Mouse (Mus musculus): ENCODE measurements at regions not wholly inside any gene's neighbourhood (a gene's known extent, or its start where the extent isn't known, plus 50 kb on each side); places are given as distances from the start of the nearest gene placed in this dataset.

DNA sequence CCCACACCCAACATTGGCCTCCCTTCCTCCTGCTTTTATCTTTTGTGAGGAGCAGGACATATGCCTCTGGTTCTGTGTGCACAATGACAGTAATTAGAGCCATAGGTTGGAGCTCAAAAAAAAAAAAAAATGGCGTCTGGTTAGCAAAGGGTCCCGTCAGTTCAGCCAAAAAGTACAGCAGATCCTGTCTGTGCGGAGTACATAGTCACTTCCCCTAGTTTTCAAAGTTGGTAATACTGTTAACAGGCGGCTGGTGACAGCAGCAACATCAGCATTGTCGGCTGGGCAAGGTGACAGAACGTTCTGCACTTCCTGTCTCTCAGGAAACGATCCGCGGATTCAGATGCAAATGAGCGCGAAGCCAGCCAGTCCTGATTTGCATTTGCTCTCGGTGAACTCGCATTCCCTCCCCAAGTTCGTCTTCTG lies 642.4 kb upstream of the Gm19410 start:
- in situ Hi-C loops (cut with MboI, MseI) = no loop called here

DNA sequence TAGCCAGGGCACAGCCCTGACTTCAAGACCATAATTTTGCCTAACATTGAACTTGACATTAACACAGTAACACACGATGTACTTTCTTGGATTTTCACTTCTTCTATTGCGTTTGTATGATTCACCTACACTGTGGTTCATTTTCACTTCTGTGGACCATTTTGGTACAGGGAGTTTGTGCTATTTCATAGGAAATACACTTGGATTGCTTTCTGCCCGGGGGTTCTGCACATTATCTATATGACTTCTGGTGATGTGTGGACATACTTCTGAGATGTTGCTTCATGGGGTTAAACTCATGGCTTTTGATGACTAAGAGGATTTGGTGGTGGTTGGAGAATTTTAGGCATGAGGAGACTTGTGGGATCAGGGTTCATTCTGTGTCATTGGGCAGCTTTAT lies 640.4 kb upstream of the Gm19410 start:
- in situ Hi-C loops (cut with MboI, MseI) = no loop called here

DNA sequence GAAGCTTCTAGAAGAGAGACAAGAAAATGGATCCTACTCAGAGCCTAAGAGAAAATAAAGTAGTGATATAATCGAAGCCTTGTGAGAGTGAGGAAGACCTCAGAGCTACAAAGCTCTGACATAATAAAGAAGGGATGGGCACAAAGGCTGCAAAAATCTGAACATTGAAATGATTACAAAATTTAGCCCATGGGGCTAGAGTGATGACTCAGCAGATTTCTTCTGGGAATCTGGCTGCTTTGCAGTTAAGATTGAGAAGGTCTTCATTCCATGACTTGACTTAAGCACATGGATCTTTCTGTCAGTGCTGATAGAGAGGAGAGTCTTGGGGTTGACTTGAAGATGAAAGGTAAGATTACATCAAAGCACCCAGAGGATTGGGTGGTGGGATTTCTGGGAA lies 633.3 kb upstream of the Gm19410 start:
- in situ Hi-C loops (cut with MboI, MseI) = no loop called here

DNA sequence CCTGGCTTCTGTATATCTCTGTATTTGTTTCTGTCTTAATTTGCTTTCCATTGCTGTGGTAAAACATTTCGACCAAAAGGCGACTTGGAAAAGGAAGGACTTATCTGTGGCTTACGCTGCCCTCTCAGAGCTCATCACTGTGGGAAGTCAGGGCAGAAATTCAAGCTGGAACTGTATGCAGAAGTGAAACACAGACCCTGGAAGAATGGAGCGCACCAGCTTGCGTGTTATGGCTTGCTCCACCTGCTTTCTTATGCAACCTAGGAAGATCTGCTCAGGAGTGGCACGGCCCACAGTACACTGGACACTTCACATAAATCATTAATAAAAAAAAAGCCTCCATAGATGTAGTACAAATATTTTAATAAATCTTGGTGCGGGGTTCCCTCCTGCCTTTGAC lies 630.0 kb upstream of the Gm19410 start:
- in situ Hi-C loops (cut with MboI, MseI) = no loop called here

DNA sequence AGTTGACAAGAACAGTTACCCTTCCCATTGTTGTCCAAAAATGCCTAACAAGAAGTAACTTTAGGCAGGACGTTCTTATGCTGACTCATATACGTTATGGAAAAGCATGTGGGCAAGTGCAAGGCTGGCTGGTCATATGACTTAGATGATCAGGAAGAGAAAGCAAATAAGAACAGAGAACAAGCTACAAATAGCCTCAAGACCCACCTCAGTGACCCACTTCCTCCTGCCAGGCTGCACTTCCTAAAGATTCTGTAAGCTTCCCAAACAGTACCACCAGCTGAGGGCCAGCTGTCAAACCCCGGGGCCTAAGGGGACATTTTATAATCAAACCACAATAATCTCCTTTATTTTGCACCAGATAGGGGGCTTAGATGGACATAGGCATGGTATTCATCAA lies 628.9 kb upstream of the Gm19410 start:
- in situ Hi-C loops (cut with MboI, MseI) = no loop called here

DNA sequence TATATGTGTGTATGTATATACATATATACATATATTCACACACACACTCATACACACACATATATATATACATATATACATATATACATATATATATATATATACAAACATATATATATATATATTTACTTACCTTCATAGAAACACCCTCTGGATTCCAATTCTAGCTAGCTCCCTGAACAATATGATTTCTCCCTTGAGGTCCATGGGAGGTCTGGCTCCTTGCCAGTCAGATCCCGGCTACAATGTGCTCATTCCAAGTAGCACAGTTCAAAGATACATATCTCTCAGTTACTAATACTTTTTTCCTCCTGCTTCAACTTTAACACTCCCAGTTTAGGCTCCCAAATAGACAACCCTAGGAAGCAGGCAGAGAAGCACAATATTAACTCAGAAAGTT lies 624.8 kb upstream of the Gm19410 start:
- in situ Hi-C loops (cut with MboI, MseI) = no loop called here

DNA sequence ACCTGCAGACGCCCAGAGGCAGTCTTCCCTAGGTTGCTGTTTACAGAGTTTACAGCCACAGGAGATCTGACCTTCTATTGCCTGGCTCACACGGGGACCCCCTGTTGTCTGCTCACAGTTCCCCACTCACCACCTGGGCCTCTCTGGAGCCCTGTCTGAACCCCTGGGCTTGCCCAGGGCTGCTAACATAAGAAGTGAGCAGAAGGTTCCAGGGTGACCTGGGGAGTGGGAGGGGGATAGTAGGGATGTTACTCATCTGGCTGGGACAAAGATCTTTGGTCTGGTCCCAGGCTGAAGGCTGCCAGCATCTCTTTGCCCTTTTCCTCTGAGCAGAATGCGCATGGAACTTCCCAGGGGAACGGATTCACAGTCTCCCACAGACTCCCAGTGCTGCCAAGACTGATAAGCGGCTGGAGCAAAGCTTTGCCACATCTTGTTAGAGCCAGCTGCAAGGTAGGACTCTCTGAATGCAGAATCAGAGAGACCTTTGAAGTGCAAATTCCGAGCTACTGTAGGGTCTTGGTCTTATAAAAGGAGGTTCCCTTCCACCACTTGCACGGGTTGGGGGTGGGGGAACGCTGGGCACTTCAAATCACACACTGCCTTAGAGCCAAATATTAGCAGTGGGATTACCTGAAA lies 622.5 kb upstream of the Gm19410 start:
- in situ Hi-C loops (cut with MboI, MseI) = no loop called here

DNA sequence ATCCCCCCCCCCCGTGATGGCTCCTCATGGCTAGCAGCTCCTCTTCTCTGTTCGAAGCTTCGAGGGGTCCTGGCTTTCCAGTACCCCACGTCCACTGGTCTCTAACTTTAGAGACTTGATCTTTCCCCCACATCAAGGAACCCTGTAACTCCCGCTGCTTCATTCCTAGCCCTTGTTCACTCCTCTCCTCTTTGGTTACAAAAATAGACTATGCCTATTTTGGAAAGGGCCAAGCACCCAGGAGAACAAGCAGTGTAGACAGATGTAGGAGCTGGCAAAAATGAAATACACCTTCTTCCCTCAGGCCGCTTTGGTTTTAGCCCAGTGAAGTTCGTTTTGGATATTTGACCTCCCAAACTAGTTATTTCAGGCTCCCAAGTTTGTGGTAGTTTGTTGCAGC lies 621.9 kb upstream of the Gm19410 start:
- in situ Hi-C loops (cut with MboI, MseI) = no loop called here

DNA sequence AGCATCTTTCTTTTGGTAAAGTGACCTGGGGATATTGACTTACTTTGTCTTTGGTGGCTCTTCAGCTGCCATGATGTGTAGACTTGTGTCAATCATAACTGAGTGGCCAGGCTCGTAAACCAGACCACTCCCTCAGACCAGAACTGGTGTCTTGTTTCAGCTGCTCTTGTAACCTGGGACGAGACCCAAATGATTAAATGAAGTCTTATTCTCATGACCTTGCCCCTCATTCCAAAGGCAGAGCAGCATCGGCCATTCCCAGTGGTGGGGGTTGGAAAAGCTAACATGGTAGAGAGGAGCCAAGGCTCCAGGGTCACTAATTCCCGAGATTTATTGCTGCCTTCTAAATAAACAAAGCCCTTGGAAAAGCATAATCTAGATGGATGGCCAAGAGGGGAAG lies 621.2 kb upstream of the Gm19410 start:
- in situ Hi-C loops (cut with MboI, MseI) = no loop called here

DNA sequence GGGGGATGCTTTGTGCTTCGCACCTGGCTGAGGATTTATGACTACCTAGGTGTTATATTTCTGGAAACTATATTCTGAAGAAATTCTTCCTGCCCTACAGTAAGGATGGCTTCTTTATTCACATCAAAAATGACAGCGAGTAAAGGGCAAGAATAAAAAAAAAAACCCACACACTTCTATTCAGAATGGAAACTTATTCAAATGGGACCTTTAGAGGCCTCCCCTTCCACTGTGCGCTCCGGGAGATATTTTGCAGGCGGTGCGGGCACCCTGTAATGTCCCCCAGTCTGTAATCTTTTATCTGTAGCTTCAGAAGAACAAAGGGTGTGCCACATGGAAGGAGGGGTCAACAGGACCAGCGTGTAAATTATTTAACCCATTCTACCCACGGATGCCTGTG lies 618.1 kb upstream of the Gm19410 start:
- in situ Hi-C loops (cut with MboI, MseI) = no loop called here

DNA sequence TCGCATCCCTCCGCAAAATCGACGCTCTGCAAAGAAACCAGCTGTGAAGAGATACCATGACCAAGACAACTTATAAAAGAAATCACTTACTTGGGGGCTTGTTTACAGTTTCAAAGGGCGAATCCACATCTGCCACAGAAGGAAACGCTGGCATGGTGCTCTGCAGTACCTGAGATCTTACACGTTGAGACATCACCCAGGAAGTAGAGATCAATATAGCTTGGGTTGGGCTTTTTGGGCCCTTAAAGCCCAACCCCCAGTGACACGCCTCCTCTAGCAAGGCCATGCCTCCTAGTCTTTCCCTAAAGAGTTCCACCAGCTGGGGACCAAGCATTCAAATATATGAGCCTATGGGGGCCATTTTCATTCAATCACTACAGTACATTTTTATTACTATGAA lies 617.6 kb upstream of the Gm19410 start:
- in situ Hi-C loops (cut with MboI, MseI) = no loop called here

DNA sequence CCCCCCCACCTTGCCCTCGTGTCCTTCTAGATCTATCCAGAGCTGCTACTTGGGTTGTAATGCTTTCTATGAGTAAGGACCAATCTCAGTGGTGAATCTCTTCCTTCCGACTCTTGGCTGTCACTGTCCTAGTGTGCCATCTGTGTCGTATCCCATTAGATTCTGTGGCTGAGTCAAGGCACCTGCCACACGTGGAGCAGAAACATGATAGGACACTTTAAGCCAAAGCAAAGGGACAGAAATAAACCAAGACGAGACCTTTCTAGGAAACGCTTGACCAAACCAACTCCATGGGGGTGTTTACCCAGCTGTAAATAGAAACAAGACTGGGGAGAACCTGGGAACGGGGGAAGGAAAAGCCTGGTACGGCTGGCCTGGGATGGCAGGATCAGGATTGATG lies 613.0 kb upstream of the Gm19410 start:
- in situ Hi-C loops (cut with MboI, MseI) = loop anchor here (5.0 to 10.0 kb wide), 2 partner anchors 290 to 978 kb away; no protein-coding TSS in a partner anchor

DNA sequence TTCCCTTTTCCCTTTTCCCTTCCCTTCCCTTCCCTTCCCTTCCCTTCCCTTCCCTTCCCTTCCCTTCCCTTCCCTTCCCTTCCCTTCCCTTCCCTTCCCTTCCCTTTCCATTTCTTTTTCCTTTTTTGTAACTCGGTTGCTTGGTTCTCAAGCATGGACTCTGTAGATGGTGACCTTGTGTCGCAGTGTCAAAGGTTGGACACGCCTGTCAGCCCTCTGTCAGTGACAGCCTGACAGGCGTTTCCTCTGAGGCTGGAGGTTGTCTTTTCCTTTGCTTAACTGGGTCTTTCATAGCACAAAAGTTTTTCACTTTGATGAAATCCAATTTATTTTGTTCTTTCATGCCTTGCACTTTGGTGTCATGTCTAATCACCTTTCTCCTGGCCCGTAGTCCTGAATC lies 609.3 kb upstream of the Gm19410 start:
- in situ Hi-C loops (cut with MboI, MseI) = loop anchor here (5.0 to 10.0 kb wide), 4 partner anchors 84 to 981 kb away; no protein-coding TSS in a partner anchor

DNA sequence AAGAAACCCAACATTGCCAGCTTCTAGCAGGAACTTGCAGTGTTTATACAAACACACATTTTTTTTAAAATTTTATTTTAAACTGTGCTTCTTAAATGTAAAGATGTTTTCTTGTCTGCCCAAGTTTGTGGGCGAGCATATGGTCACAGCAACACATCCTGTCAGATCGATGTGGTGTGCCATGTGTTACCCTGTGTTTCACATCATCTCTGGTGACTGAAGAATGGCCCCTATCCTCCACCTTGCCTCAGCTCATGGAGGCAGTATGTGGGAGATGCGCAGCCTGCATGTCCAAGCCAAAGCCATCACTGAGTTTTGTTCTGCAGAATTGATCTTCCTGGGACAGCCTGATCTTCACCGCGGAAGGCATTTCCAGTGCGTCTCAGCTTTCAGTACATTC lies 607.9 kb upstream of the Gm19410 start:
- in situ Hi-C loops (cut with MboI, MseI) = loop anchor here (5.0 to 10.0 kb wide), 4 partner anchors 85 to 983 kb away; no protein-coding TSS in a partner anchor

DNA sequence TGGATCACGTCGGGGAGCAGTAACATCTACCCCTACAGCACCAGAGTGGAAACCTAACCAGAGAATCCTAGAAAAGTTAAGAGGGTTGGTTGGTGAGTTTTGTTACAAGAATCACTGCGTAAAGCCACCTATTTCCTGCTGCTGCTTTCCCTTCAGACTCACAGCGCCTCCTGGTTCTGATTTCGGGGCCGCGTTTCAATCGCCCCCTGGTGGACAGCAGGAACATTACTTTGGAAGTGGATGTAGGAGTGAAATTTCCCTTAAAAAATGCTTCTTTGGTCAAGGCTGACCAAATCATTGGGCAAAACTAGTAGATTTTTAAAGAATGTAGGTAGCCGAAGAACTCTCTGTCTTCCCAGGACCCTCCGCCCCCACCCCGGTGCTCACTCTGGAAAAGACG lies 606.3 kb upstream of the Gm19410 start:
- in situ Hi-C loops (cut with MboI, MseI) = loop anchor here (5.0 to 10.0 kb wide), 4 partner anchors 87 to 985 kb away; no protein-coding TSS in a partner anchor

DNA sequence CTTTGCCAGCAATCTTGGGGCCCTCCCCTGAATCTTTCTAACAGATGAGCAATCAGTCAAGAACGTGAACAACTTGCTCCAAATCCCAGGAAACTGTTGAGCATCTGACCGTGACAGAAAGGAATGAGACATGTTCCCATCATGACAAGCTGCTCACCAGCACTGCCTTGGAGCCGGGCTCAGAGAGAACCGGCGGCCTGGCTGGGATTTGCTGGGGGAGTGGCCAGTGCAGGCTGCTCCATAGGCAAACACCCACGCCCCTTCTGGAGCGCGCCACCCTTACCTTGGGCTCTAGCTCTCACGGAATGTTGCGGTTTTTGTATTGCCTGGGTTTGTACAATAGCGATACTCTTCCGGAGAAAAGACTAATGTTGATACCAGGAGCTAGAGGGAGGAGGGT lies 605.4 kb upstream of the Gm19410 start:
- in situ Hi-C loops (cut with MboI, MseI) = loop anchor here in 1 of 2 experiments (5.0 kb wide), 1 partner anchor 273 kb away; no protein-coding TSS in a partner anchor

DNA sequence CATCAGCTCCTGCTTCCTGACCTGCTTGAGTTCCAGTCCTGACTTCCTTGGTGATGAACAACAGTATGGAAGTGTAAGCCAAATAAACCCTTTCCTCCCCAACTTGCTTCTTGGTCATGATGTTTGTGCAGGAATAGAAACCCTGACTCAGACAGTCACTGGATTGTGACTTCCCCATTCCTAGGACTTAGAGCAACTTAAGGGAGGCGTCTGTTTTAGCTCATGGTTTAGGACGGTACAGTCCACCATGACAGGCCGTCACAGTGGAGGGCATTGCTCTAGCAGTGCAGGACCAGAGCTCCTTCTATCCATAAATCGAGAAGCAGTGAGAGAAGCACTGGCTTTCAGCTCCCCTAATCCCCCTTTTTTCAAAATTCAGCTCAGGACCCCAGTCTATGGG lies 603.4 kb upstream of the Gm19410 start:
- in situ Hi-C loops (cut with MboI, MseI) = loop anchor here in 1 of 2 experiments (5.0 kb wide), 1 partner anchor 275 kb away; no protein-coding TSS in a partner anchor

DNA sequence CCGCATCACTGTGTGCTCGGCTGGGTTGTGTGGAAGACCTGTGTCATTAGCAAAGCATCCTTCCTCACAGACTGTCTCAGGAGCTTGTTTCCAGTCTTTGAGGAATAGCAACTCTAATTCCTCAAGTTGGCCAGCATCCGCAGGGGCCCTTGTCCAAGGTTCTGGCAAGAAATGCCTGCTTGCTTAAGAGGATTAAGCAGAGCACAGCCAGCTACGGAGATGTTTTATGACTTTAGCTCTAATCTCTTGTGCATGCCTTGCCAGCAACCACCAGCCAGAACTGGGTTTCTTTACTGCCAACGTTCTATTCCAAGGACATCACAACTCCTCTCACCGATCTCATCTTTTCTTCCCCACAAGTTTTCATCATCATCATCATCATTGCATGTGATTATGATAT lies 599.0 kb upstream of the Gm19410 start:
- in situ Hi-C loops (cut with MboI, MseI) = no loop called here

DNA sequence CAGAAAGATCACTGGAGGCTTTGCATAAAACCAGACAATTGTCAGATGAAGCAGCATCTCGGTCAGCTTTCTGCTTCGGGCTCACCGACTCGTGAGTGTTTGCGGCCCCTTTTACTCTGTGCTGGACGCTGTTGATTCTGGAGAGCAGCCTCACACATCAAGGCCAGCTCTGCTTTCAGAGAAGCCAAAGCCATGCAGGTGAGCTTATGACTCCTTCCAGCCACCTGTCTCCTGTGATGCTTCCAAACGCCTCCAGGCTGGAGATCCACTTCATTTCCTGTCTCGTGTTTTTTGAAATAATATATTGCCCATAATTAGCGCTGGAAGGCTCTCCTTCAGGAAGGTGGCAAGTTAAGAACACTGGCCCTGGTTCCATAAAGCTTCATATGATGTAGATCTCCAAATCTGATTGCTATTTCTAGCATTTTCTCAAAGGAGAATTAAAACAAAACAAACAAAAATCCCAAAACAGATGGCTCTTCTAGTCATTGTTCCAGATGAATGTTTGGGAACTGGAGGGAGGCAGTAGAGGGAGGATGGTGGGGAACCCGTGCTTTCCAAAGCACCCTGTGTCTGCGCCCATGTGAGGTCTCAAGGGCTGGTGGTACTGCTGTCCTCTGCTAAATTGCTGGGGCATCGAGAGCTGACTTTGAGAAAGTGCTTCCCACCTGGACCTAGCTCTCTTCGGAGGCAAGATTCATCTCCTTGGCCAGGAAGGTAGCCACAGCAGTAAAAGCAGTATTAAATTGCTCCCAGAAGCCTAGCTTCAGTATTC lies 593.9 kb upstream of the Gm19410 start:
- in situ Hi-C loops (cut with MboI, MseI) = no loop called here

DNA sequence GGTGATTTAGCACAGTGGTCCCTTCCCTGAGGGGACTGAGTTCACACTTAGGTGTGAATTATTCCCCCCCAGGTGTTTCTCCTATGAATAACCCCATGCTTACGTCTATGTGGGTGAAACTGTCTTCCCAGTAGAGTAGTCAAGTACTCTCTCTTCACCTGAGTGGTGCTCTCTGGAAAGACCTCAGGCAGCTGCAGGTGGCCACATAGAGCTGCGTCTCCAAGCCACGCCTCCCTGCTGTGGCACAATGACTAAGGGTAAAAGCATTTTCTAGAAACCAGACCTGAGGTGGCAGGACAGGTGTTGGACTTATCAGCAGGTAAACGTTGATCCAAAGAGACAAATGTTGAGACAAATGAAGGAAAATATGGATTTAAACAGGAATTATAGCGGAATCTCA lies 588.3 kb upstream of the Gm19410 start:
- in situ Hi-C loops (cut with MboI, MseI) = no loop called here

DNA sequence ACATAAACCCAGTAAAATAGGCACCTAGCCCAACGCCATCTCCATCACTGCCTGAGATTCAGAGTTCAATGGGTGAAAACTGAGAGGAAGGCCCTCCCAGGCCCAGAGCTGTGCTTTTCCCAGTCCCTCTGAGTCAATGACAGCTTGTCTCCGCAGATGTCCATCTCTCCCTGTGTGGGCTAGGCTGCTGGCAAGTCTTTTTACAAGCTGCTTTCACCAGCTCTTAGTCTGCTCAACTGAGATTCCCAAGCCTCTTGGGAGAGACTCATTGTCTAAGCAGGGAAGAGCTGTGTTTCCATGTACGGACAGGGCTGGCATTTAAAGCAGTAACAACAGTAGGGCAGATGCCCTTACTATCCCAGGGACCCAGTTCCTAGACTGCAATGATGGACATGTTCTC lies 585.5 kb upstream of the Gm19410 start:
- in situ Hi-C loops (cut with MboI, MseI) = loop anchor here in 1 of 2 experiments (5.0 kb wide), 1 partner anchor 1183 kb away; no protein-coding TSS in a partner anchor

DNA sequence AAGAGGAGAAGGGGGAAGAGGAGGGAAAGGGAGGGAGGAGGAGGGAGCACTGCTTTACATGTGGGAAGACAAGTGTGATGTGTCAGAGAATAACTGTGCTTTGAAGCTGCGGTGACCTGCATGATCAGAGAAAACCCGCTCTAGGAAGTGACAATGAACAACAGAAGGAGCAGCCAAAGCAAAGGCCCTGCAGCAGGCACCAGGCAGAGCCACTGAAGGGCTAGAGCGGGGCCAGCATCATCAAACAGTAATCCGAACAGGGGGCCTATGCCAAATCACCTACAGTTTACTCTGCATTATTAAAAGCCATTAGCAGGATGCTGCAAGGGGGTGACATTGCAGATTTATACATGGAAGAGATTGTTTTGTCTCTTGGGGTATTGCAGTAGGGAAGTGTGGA lies 583.4 kb upstream of the Gm19410 start:
- in situ Hi-C loops (cut with MboI, MseI) = loop anchor here in 1 of 2 experiments (5.0 kb wide), 1 partner anchor 1185 kb away; no protein-coding TSS in a partner anchor

DNA sequence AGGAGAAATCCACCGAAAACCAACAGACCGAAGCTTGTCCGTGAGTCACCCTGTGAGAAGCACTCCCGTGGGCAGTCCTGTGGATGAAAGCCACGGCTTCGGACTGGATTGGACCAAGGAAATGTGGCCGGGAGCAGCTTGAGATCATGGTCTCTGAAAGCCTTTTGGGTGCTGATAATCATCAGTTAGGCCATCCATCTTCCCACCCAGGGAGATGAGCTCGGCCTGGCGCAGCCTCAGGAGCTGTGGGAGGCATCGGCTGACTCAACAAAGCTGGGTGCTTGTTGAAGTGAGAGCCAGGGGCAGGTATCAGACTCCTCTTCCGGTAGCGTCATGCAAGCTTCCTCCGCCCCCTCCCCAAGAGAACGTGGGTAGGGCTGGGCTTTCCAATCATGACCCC lies 582.2 kb upstream of the Gm19410 start:
- in situ Hi-C loops (cut with MboI, MseI) = loop anchor here in 1 of 2 experiments (5.0 kb wide), 1 partner anchor 1186 kb away; no protein-coding TSS in a partner anchor

All from T-helper 17 cell (primary cell).